In the genomic region with DNA sequence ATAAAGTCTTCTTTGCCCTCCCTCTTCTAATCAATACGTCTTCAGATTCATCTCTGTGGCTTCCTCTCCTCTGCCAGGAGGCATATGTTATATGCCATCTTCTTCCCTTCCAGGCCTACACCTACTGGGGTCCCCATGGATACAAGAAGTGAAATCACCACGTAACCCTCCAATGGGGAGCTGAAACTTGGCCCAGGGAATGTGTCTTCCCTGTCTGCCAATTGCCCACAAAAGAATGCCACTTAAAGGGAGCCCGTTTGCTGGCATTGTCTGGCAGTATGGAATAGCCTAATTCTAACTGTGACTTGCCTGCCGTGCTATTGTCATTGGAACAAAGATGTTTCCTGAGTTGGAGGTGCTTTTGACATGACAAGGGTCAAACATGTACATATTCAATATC, we compare ENCODE assay signal across 23 mouse cellular contexts.
"Had no signal": no experiment of that assay in that cellular context is flagged by ENCODE, and none has a peak within 500 bp of the region (broad histone marks: within the 10 kb centered on the region; RNA-seq: fewer than 3 reads in every experiment).

No protein-coding gene starts in this region.

- ATAC-seq: intestine, postnatal 0 days; liver, postnatal 0 days; lung, postnatal 0 days; midbrain, embryonic 15.5 days had no signal

- H3K9ac ChIP-seq: limb, embryonic 12.5 days; limb, embryonic 15.5 days; liver, embryonic 14.5 days; liver, postnatal 0 days; lung, embryonic 14.5 days; midbrain, embryonic 15.5 days; neural tube, embryonic 13.5 days had no signal

- DNase-seq: kidney, adult 2 months; kidney, postnatal 36 days; layer of hippocampus, postnatal 36 days; left cerebral cortex, postnatal 4 days; liver, postnatal 0 days; lung, embryonic 14.5 days; right cerebral cortex, postnatal 14 days; right cerebral cortex, postnatal 4 days; thymus, adult 2 months; thymus, postnatal 14 days; thymus, postnatal 4 days had no signal

- H3K27ac ChIP-seq: kidney, postnatal 0 days; limb, embryonic 12.5 days; limb, embryonic 15.5 days; liver, embryonic 14.5 days; macrophage; midbrain, embryonic 15.5 days; neural tube, embryonic 13.5 days; stomach, postnatal 0 days had no signal

- H3K9me3 ChIP-seq: limb, embryonic 12.5 days; limb, embryonic 15.5 days; midbrain, embryonic 15.5 days; neural tube, embryonic 13.5 days had no signal

- H3K4me3 ChIP-seq: limb, embryonic 12.5 days; limb, embryonic 15.5 days; midbrain, embryonic 15.5 days; myocyte; neural tube, embryonic 13.5 days had no signal

- H3K27me3 ChIP-seq: limb, embryonic 12.5 days; limb, embryonic 15.5 days; midbrain, embryonic 15.5 days; neural tube, embryonic 13.5 days had no signal

- H3K4me1 ChIP-seq: limb, embryonic 12.5 days; midbrain, embryonic 15.5 days; neural tube, embryonic 13.5 days had no signal

- H3K4me2 ChIP-seq: limb, embryonic 12.5 days; limb, embryonic 15.5 days; liver, embryonic 11.5 days; lung, embryonic 14.5 days; midbrain, embryonic 15.5 days; neural tube, embryonic 13.5 days had no signal

- H3K36me3 ChIP-seq: limb, embryonic 12.5 days; limb, embryonic 15.5 days; midbrain, embryonic 15.5 days; neural tube, embryonic 13.5 days had no signal
